Mouse (Mus musculus) ES-E14 (cell line): ENCODE results near the gene Insl3. TPM values are rescaled to one million over a fixed set of nuclear protein-coding genes. Genes with fewer than 3 reads are reported as not detected.
A peak's percentile ranks its signal among the peaks of the same experiment; 100 is the strongest.

Experiments used
- DNase-seq: peaks from one replicate; pipeline ENCODE4 v3.0.0-alpha.2; 2013; ENCODE audit warnings: low read depth, low spot score
- H3K27ac ChIP-seq: 2 replicates; pipeline ENCODE4 v1.5.1; 2012; ENCODE audit warnings: low read depth, mild to moderate bottlenecking, low read length, moderate library complexity, mixed read lengths; ENCODE audit not compliant: poor library complexity, insufficient read depth, severe bottlenecking
- H3K36me3 ChIP-seq: 2 replicates; pipeline ENCODE4 v1.6.1; 2012; ENCODE audit warnings: mild to moderate bottlenecking, low read length, moderate library complexity, mixed read lengths; ENCODE audit not compliant: control insufficient read depth, poor library complexity, insufficient read depth, severe bottlenecking
- H3K4me1 ChIP-seq, 2 experiments: fragments of 150-350 bp in 1 of 2; sonication (generic) in 1 of 2; 2 replicates each; pipeline ENCODE4 v1.6.1; 2012; ENCODE audit warnings: low read length in 2 of 2, mild to moderate bottlenecking in 1 of 2, mixed read lengths in 1 of 2; ENCODE audit not compliant: control insufficient read depth in 2 of 2, insufficient read depth in 2 of 2, poor library complexity in 1 of 2
- H3K4me3 ChIP-seq, 2 experiments: fragments of 150-350 bp in 1 of 2; sonication (generic) in 1 of 2; 2 replicates each; pipeline ENCODE4 v1.5.1; 2012; ENCODE audit warnings: low read length in 2 of 2, low read depth in 1 of 2, mild to moderate bottlenecking in 1 of 2, mixed read lengths in 1 of 2; ENCODE audit not compliant: insufficient read depth in 1 of 2, poor library complexity in 1 of 2, severe bottlenecking in 1 of 2
- H3K9ac ChIP-seq: 2 replicates; pipeline ENCODE4 v1.6.1; 2012; ENCODE audit warnings: low read depth, mild to moderate bottlenecking, low read length, mixed read lengths; ENCODE audit not compliant: poor library complexity, insufficient read depth, severe bottlenecking
- H3K9me3 ChIP-seq: fragments of 150-350 bp; sonication (generic); 2 replicates; pipeline ENCODE4 v1.6.1; 2012; ENCODE audit warnings: low read depth, mild to moderate bottlenecking, low read length; ENCODE audit not compliant: control insufficient read depth, insufficient read depth
- CHD2 ChIP-seq: IDR thresholded peaks from 2 replicates; pipeline ENCODE4 v1.6.1; 2014; ENCODE audit warnings: mild to moderate bottlenecking, low read depth, low read length, inconsistent platforms
- HCFC1 ChIP-seq: IDR thresholded peaks from 2 replicates; pipeline ENCODE4 v1.6.1; 2012; ENCODE audit warnings: low read length, inconsistent platforms, borderline replicate concordance; ENCODE audit not compliant: insufficient read depth
- MAFK ChIP-seq: IDR thresholded peaks from 2 replicates; pipeline ENCODE4 v1.6.1; 2014; ENCODE audit warnings: mild to moderate bottlenecking, low read depth, low read length, inconsistent platforms; ENCODE audit not compliant: insufficient read depth
- ZC3H11A ChIP-seq: IDR thresholded peaks from 2 replicates; pipeline ENCODE4 v1.6.1; 2012; ENCODE audit warnings: low read depth, mild to moderate bottlenecking, inconsistent platforms, low read length, borderline replicate concordance
- ZNF384 ChIP-seq: IDR thresholded peaks from 2 replicates; pipeline ENCODE4 v1.6.1; 2012; ENCODE audit warnings: low read depth, low read length, inconsistent platforms
- in situ Hi-C, 2 experiments: fragments of 600-800 bp; cut with MboI; formaldehyde crosslinking; loops; one replicate each; pipeline ENCODE4 v1.15.1; 2025; ENCODE audit warnings: low sequenced_read_pairs in 2 of 2, inconsistent platforms in 1 of 2; ENCODE audit not compliant: unreplicated experiment in 2 of 2
- total RNA-seq: library from RNA; depleted of rRNA; stranded (reverse); fragments of 300-350 nt; gene quantifications from 2 replicates; pipeline ENCODE4 v1.2.3, GENCODE M21; 2012

Insl3 gene
- total RNA-seq, 1 experiment: 3.0 TPM

DNA sequence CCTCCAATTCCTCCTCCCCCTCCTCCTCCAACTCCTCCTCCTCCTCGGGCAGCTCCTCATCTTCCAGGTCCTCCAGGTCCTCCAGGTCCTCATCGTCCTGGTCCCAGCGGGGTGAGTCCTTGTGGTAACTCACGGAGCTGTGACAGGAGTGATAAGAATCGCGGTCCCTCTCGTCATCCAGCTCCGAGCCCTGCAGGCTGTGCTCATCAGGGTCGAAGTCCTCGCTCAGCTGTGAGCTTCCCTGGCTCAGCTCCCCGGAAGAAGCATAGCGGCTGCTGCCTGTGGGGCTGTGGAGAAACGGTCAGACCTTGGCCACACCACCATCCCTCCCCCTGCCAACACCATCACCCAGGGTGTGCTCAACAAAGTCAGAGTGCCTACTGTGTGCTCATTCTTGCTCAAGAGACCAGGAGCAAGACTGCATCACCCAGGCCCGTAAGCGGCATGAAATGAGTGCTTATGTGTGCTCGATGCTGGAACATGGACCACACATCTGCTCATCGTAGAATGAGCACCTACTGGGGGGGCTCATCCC lies 30.4 kb upstream of the Insl3 start:
- no peak for DNase-seq
- no peaks in the 10 kb centered on the region; the same call in 1 of the 2 replicates for H3K36me3 ChIP-seq
- H3K4me1 ChIP-seq: peaks cover 0 to 22% of the 10 kb centered on the region in 2 experiments; a peak in 2 of 4 replicates
- in situ Hi-C loops: no loop called here
- no peak overlapping the region for H3K4me3 ChIP-seq
- H3K9me3 ChIP-seq: no peaks in the 10 kb centered on the region
- no peak overlapping the region for H3K27ac ChIP-seq
- no peak for TF ChIP-seq ZNF384
- TF ChIP-seq HCFC1: no peak
- no peak for TF ChIP-seq CHD2
- no peak for TF ChIP-seq ZC3H11A
- no peak for TF ChIP-seq MAFK
- no peak overlapping the region for H3K9ac ChIP-seq

DNA sequence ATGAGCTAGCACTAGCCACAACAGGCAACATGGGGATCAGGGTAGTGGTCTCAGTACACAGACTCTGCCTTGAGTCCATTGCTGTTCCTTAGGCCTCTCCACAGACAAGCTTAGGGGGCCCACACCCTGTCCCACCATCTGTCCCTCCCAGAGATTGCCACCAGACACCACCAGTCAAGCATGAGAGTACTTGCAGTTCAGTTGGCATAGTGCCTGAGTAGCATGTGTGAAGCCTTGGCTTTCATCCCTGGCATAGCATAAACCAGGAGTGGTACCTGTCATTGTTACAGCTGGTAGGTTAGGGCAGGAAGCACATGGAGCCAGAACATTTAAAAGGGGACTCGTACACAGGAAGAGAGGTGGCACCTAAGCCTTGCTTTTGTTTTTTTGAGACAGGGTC lies 29.3 kb upstream of the Insl3 start:
- H3K9ac ChIP-seq: no peak overlapping the region
- no peak for DNase-seq
- H3K4me1 ChIP-seq: peaks cover 0 to 26% of the 10 kb centered on the region in 2 experiments; a peak in 2 of 4 replicates
- H3K4me3 ChIP-seq: no peak overlapping the region
- no peak for TF ChIP-seq MAFK
- TF ChIP-seq ZC3H11A: no peak
- TF ChIP-seq CHD2: no peak
- TF ChIP-seq HCFC1: no peak
- no peak for TF ChIP-seq ZNF384
- H3K9me3 ChIP-seq: no peaks in the 10 kb centered on the region
- no peaks in the 10 kb centered on the region; the same call in 1 of the 2 replicates for H3K36me3 ChIP-seq
- no peak overlapping the region for H3K27ac ChIP-seq
- in situ Hi-C loops: no loop called here

DNA sequence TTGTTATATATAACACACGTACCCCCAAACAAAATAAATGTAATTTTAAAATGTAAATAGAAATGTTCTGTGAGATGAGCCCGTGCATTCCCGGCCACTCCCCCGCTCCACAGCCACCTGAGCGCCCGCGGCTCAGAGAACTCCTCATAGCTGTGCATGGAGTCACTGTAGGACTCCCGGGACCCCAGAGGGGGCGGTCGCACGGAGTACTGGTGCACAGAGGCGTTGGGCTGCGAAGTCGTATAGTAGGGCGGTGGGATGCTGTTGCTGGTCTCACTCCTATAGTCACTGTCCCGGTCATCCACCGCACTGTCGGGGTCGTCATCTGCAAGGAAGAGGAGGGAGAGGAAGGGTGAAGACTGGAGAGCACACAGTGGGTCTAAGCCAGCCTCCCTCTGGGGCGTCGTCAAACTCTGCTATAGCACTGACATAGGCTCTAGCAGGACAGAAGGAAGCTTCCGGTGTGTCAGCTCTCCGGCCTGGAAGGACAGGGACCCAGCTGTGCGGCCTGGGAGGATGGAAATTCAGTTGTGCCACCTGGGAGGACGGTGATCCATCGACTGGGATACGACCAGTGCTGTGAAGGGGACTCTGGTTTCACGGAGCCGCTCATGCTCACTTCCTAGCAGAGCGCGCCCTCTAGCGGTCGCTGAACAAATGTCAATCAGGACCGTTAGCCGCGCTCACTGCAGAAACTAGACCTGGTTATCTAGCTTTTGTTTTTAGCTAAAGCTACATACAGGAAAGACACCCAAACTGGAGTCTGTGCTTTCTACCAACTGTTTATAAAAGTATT lies 28.5 kb upstream of the Insl3 start:
- no peaks in the 10 kb centered on the region; the same call in 1 of the 2 replicates for H3K36me3 ChIP-seq
- no peak overlapping the region for H3K27ac ChIP-seq
- H3K4me3 ChIP-seq: peak overlapping the region; percentile 4 to 32; a peak in 2 of 4 replicates
- H3K9ac ChIP-seq: 0 out of 2 replicates have a peak overlapping the region, but pooled peaks have one; percentile 20
- DNase-seq: no peak
- in situ Hi-C loops: no loop called here
- H3K9me3 ChIP-seq: no peaks in the 10 kb centered on the region
- H3K4me1 ChIP-seq: peaks cover 0 to 27% of the 10 kb centered on the region in 2 experiments; a peak in 2 of 4 replicates
- peak; percentile 77 for TF ChIP-seq ZC3H11A
- TF ChIP-seq ZNF384: no peak
- no peak for TF ChIP-seq HCFC1

DNA sequence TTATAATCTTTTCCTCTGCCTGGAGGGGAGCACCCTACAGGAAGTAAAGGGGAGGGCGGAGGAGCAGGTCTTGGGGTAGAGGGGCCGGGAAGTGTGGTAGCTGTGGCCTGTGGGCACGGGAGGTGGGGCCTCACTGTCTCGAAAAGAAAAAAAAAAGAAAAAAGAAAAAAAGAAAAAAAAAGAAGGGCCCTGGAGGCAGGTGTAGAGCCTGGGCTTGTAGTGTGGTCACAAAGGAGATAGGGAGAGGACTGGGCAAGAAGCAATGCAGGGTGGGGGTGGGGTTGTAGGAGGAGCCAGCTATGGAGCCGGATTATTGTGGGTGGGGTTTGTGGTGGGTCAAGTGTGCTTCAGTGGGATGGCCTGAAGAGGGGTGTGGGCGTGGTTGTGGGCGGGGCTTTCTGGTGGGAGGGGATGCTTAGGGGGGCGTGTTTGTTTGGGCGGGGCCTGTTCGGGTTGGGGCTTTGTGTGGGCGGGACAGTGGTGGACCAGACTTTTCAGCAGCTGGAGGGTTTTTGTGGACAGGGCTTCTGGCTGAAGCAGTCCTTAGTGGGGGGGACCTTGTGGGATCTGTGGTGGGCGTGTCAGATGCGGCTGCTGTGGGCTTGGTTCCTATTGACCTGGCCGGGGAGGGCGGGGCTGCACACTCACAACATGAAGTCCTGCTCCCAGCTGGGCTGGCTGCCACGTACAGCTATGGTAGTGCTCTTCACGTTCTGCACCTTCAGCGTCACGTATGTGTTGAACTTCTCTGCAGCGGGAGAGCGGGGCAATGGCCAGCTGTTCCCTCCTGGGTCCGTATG lies 23.5 kb upstream of the Insl3 start:
- H3K4me1 ChIP-seq: peaks cover 0 to 48% of the 10 kb centered on the region in 2 experiments; a peak in 3 of 4 replicates
- in situ Hi-C loops: no loop called here
- peak; percentile 73 for TF ChIP-seq ZNF384
- TF ChIP-seq MAFK: no peak
- H3K27ac ChIP-seq: 0 out of 2 replicates have a peak overlapping the region, but pooled peaks have one; percentile 48
- peak; percentile 93 for DNase-seq
- H3K36me3 ChIP-seq: no peaks in the 10 kb centered on the region; the same call in 1 of the 2 replicates
- H3K9ac ChIP-seq: peak overlapping the region; percentile 34; the same call in 1 of the 2 replicates
- H3K4me3 ChIP-seq: peak overlapping the region; percentile 52 to 53; a peak in 3 of 4 replicates
- H3K9me3 ChIP-seq: no peaks in the 10 kb centered on the region
